Mouse (Mus musculus) erythroblast, embryonic 14.5 days (primary cell): ENCODE measurements around the gene Sgpp2. TPM values are rescaled to one million over a fixed set of nuclear protein-coding genes. Genes with fewer than 3 reads are reported as not detected.

Experiments
- H3K27me3 ChIP-seq: 2 replicates; pipeline ENCODE4 v1.6.1; 2012; ENCODE audit warnings: inconsistent platforms; ENCODE audit not compliant: control insufficient read depth
- H3K36me3 ChIP-seq: 2 replicates; pipeline ENCODE4 v1.6.1; 2012; ENCODE audit warnings: mild to moderate bottlenecking, inconsistent platforms; ENCODE audit not compliant: control insufficient read depth
- H3K4me1 ChIP-seq: 2 replicates; pipeline ENCODE4 v1.6.1; 2012; ENCODE audit warnings: inconsistent platforms; ENCODE audit not compliant: control insufficient read depth
- H3K4me3 ChIP-seq: replicated peaks from 2 replicates; pipeline ENCODE3; 2012; ENCODE audit warnings: moderate library complexity, mild to moderate bottlenecking, inconsistent platforms
- H3K9me3 ChIP-seq: 2 replicates; pipeline ENCODE4 v1.6.1; 2012; ENCODE audit warnings: low read length, inconsistent platforms, mixed read lengths; ENCODE audit not compliant: control insufficient read depth
- GATA1 ChIP-seq: IDR thresholded peaks from 2 replicates; pipeline ENCODE4 v1.6.1; 2012; ENCODE audit warnings: low read length, inconsistent platforms, mixed read lengths
- TAL1 ChIP-seq: IDR thresholded peaks from 3 replicates; pipeline ENCODE4 v1.6.1; 2012; ENCODE audit warnings: low read length, inconsistent platforms, mixed read lengths
- polyA plus RNA-seq: library from polyadenylated mRNA; stranded (reverse); fragments of >175 nt; gene quantifications from 2 replicates; pipeline ENCODE4 v1.2.3, GENCODE M21; 2012

Sgpp2 gene
- polyA plus RNA-seq, 1 experiment: not detected

- Histone ChIP-seq H3K27me3 (no peaks in the 10 kb centered on the region), H3K9me3 (no peaks in the 10 kb centered on the region), H3K36me3 (peaks cover 24% of the 10 kb centered on the region), H3K4me1 (no peaks in the 10 kb centered on the region), H3K4me3 (no peak overlapping the region)
- TF ChIP-seq GATA1: no peak
Measured at GRCm38 (mm10) chr1:78414421-78414820, 104.3 kb downstream of the Sgpp2 start.

DNA sequence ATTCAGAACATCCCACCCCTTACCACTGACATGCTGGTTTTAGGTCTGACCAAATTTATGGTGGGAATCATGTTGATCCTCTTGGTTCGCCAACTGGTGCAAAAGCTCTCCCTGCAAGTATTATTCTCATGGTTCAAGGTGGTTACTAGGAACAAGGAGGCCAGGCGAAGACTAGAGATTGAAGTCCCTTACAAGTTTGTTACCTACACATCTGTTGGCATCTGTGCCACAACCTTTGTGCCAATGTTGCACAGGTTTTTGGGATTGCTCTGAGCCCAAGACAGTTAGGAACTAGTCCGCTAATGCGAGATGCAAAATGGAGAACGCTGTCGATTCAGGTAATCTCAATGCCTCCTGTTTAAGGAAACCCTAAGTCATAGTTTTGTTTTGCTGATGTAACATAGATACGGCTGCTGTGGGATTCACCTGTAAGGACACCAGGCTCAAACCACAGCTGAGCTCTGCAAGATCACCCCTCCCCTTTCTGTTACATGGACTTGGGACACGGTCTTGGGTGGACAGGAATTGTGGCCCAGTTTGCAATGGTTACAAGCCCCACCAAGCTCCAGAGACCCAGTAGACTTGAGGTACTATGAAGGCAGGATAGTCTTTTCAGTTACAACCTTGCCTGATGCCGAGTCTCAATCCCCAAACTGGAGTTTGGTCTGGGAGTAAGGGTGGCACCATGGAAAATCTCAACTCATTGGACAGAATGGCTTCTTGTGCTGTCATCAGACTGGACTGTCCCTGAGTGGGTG lies 107.2 kb downstream of the Sgpp2 start:
- Histone ChIP-seq H3K27me3 (no peaks in the 10 kb centered on the region), H3K4me3 (no peak overlapping the region), H3K9me3 (no peaks in the 10 kb centered on the region), H3K36me3 (peaks cover 50% of the 10 kb centered on the region), H3K4me1 (no peaks in the 10 kb centered on the region)
- TF ChIP-seq TAL1 (no peak), GATA1 (no peak)

DNA sequence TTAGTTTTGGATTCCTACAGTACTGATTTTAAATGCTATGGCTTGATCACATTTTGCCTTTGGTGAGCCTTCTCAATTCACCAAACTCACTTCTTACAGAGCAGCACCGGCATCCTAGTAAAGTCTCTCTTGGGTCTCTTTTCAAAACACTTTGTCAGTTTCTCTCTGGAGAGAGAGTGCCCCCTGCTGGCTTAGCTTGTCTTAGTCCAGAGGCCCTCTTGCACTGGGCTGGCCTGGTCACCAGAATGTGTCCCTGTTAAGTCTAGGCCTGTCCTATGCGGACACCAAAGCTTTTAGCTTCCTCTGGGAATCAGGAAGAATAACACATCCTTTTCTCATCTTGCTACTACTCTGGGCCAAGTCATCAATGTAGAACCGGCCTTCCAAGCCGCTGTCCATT lies 109.4 kb downstream of the Sgpp2 start:
- Histone ChIP-seq H3K9me3 (no peaks in the 10 kb centered on the region), H3K36me3 (peaks cover 73% of the 10 kb centered on the region), H3K27me3 (no peaks in the 10 kb centered on the region), H3K4me1 (no peaks in the 10 kb centered on the region), H3K4me3 (no peak overlapping the region)
- TF ChIP-seq GATA1 (no peak), TAL1 (no peak)

DNA sequence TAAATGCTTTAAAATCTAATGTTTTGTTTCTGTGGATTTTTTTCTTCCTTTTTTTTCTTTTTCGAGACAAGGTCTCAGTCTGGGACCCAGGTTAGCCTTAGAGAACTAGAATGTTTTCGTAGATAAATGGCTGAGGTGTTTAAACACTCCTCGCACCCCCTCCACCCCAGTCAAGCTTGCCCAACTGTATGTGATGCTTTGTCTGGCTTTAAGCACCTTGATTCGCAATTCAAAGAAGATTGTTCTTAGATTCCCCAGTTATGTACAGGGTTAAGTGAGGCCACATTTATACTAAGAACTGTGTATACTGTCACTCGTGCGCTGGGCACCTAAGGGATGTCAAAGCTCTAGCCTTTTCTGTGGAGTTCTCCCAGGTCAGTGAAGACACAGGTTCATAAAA lies 110.1 kb downstream of the Sgpp2 start:
- H3K9me3 ChIP-seq: no peaks in the 10 kb centered on the region
- no peaks in the 10 kb centered on the region for H3K27me3 ChIP-seq
- H3K4me1 ChIP-seq: no peaks in the 10 kb centered on the region
- no peak overlapping the region for H3K4me3 ChIP-seq
- no peak for TF ChIP-seq GATA1
- TF ChIP-seq TAL1: no peak
- H3K36me3 ChIP-seq: peaks cover 79% of the 10 kb centered on the region

DNA sequence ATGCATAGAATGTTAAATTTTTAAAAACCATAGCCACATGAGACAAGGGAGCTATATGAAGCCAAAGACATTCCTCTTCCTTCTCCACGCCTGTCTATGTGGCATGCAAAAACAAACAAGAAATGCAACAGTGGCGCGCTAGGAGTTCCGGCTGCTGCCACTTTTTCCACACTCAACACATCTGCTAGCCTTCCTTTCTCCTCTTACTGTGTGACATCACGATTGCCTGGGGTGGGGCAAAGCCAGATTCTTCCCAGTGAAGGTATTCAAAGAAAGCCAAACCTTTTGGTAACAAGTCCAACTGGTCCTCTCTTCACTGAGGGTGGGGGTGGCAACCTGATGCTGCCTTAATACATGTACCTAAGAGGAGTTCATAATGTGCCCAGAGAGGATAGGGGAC lies 111.6 kb downstream of the Sgpp2 start:
- no peaks in the 10 kb centered on the region for H3K4me1 ChIP-seq

DNA sequence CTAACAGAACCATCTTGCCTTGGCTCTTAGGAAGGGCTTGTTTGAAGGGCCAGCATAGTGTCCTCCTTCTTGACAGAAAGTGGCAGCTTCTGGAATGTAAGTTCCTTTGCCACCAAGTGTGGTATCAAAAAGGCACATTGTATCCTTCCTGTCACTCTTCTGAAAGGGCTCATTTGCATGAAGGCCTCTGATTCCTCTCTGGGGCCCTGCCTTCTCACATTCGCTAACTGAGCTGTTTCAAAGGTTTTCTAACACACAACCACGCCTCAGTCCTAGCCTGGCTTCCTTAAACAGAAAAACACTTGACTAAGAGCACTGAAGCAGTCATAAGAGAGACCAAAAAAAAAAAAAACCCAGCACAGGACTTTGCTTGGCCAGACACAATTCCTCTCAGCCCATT lies 112.4 kb downstream of the Sgpp2 start:
- TF ChIP-seq TAL1 (no peak), GATA1 (no peak)
- no peaks in the 10 kb centered on the region for H3K4me1 ChIP-seq
- peaks cover 81% of the 10 kb centered on the region for H3K36me3 ChIP-seq
- no peak overlapping the region for H3K4me3 ChIP-seq
- no peaks in the 10 kb centered on the region for H3K27me3 ChIP-seq
- no peaks in the 10 kb centered on the region for H3K9me3 ChIP-seq

More for the DNA sequence above, 111.6 kb downstream of the Sgpp2 start:
- Histone ChIP-seq H3K36me3 (peaks cover 88% of the 10 kb centered on the region), H3K9me3 (no peaks in the 10 kb centered on the region), H3K4me3 (no peak overlapping the region), H3K27me3 (no peaks in the 10 kb centered on the region)
- TF ChIP-seq TAL1 (no peak), GATA1 (no peak)

GRCm38 (mm10) chr1:78424848-78425247 lies 114.7 kb downstream of the Sgpp2 start:
- no peaks in the 10 kb centered on the region for H3K9me3 ChIP-seq
- no peaks in the 10 kb centered on the region for H3K4me1 ChIP-seq
- no peaks in the 10 kb centered on the region for H3K27me3 ChIP-seq
- peaks cover 70% of the 10 kb centered on the region for H3K36me3 ChIP-seq
- TF ChIP-seq GATA1 (no peak), TAL1 (no peak)
- no peak overlapping the region for H3K4me3 ChIP-seq

GRCm38 (mm10) chr1:78425309-78425708 lies 115.2 kb downstream of the Sgpp2 start:
- no peak overlapping the region for H3K4me3 ChIP-seq
- H3K9me3 ChIP-seq: no peaks in the 10 kb centered on the region
- no peaks in the 10 kb centered on the region for H3K27me3 ChIP-seq
- H3K36me3 ChIP-seq: peaks cover 68% of the 10 kb centered on the region
- TF ChIP-seq GATA1 (no peak), TAL1 (no peak)
- no peaks in the 10 kb centered on the region for H3K4me1 ChIP-seq

DNA sequence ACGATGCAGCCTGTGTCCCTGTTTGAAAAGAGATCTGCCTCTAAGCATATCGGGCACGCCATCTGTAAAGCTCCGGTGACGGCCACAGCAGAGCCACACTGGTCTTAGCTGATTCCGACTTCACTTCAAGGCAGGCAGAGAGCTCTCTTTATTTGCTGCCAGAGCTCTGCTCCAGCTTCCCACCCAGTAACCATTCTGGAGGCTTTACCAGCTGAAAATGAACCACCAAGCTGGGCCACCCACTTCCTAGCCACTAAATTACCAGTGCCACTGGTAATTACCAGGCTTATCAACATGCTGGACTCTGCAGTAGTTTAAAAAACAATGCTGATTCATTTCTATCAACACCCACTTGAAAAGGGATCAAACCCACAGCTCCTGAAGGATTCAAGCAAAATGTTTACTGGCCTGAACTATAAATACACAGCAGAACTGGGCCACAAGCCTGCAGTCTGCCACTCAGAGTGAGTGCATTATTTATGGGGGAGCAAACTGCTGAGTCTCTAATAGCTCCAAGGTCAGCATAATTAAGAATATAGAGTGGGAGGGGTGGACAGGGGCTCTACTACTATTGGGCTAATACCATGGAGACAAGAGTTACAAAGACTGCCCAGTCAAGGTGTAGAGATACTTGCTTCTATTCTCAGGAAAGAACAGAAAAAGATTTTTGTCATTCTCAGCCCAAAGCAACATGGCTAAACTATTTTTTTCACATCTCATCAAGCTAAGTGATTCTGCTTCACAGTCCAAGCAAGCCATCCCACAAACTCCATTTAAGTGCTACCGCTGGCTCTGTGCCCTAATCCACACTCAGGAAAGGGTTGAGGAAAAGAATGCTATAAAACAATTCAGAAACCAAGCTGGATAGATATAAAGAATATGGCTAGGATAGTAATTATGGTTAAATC lies 115.9 kb downstream of the Sgpp2 start:
- Histone ChIP-seq H3K36me3 (peaks cover 66% of the 10 kb centered on the region), H3K9me3 (no peaks in the 10 kb centered on the region), H3K27me3 (no peaks in the 10 kb centered on the region), H3K4me3 (no peak overlapping the region), H3K4me1 (no peaks in the 10 kb centered on the region)
- TF ChIP-seq GATA1: no peak
- TF ChIP-seq TAL1: no peak
